8 mouse cellular contexts compared by ENCODE assay signal in genomic region chr17:29048748-29049507, GRCm38 (mm10). TPM values are rescaled to one million over a fixed set of nuclear protein-coding genes. Genes with fewer than 3 reads are reported as not detected.
DNase-seq lines count a peak whose midpoint lies in the region; ATAC-seq and TF ChIP-seq lines count a peak whose summit lies in the region.

No protein-coding gene starts in this region.

- no peaks in the 10 kb centered on the region for H3K9me3 ChIP-seq in lung, embryonic 16.5 days (ENCODE audit: control insufficient read depth, low read length)

- 18% methylated on average over 13 of the region's 13 CpGs for WGBS in lung, embryonic 16.5 days

- peak; percentile 23; the same call in 1 of the 2 replicates for ATAC-seq in lung, embryonic 16.5 days (ENCODE audit: low read depth)

- peak; percentile 71 for DNase-seq in ES-CJ7 (ENCODE audit: low read depth, low spot score)
- DNase-seq in c-Kit-negative CD71-positive TER-119-positive erythroid progenitor cells, embryonic 14.5 days (ENCODE audit: low read depth, low spot score) = peak; percentile 47
- DNase-seq in fibroblast of lung, adult 2 months (ENCODE audit: low read depth) = peak; percentile 58
- peak; percentile 66 for DNase-seq in heart, postnatal 25 days (ENCODE audit: low spot score)
- DNase-seq in layer of hippocampus, adult 2 months (ENCODE audit: low spot score in 2 of 2) = peak; percentile 83 to 91
- peak; percentile 89 for DNase-seq in ovary, postnatal 14 days (ENCODE audit: low spot score)
- peak; percentile 87 for DNase-seq in thymus, postnatal 25 days

- peaks cover 15% of the 10 kb centered on the region for H3K4me1 ChIP-seq in lung, embryonic 16.5 days (replicated peaks; ENCODE audit: control insufficient read depth, insufficient read depth, low read length)

- no peak overlapping the region for H3K9ac ChIP-seq in lung, embryonic 16.5 days (ENCODE audit: low read length)

- no peaks in the 10 kb centered on the region for H3K27me3 ChIP-seq in lung, embryonic 16.5 days (ENCODE audit: control insufficient read depth, insufficient read depth, low read depth, low read length)

- H3K4me3 ChIP-seq in layer of hippocampus, adult 2 months = no peak overlapping the region
- no peak overlapping the region for H3K4me3 ChIP-seq in lung, embryonic 16.5 days (ENCODE audit: low read length)

- 0 out of 2 replicates have a peak overlapping the region, but pooled peaks have one; percentile 32 for H3K27ac ChIP-seq in layer of hippocampus, adult 2 months
- no peak overlapping the region for H3K27ac ChIP-seq in lung, embryonic 16.5 days (ENCODE audit: low read length)

- H3K36me3 ChIP-seq in lung, embryonic 16.5 days (ENCODE audit: control insufficient read depth, insufficient read depth, low read length) = peaks cover 30% of the 10 kb centered on the region

- TF ChIP-seq CTCF in layer of hippocampus, adult 2 months (conservative IDR thresholded peaks at IDR 0.05) = peak; percentile 88

- no peak overlapping the region for H3K4me2 ChIP-seq in lung, embryonic 16.5 days (ENCODE audit: low read depth, low read length)

- intact Hi-C loops in heart, postnatal 25 days (cut with DNase I) = loop anchor here (1.0 to 2.0 kb wide), 3 partner anchors 46 to 198 kb away; no protein-coding TSS in a partner anchor

RNA-seq across cellular contexts. Expression of gene Srsf3, which starts 16.5 kb away (rescaled TPM):
- total RNA-seq in heart, postnatal 25 days (2021) = 10 to 100 TPM; 68.9 to 75.4 TPM
- total RNA-seq in layer of hippocampus, adult 2 months (2021) = 100 to 1,000 TPM; 125 to 130 TPM
- 563 and 593 TPM in 2 replicates for polyA plus RNA-seq in lung, embryonic 16.5 days (2015; fragmentation: Nextera tagmentation; extraction: Ambion mirVana)

RNA-seq across cellular contexts. Expression of gene Stk38, which starts 41.1 kb away (rescaled TPM):
- 10 to 100 TPM; 32.8 to 38.2 TPM for total RNA-seq in heart, postnatal 25 days (2021)
- total RNA-seq in layer of hippocampus, adult 2 months (2021) = 10 to 100 TPM; 50.4 to 65.6 TPM
- polyA plus RNA-seq in lung, embryonic 16.5 days (2015; fragmentation: Nextera tagmentation; extraction: Ambion mirVana) = 103 and 113 TPM in 2 replicates

RNA-seq across cellular contexts. Expression of gene Cdkn1a, which starts 41.8 kb away (rescaled TPM):
- total RNA-seq in heart, postnatal 25 days (2021) = 100 to 1,000 TPM in 1 of 2 experiments, 10 to 100 TPM in 1; 30.1 to 102 TPM
- total RNA-seq in layer of hippocampus, adult 2 months (2021) = 10 to 100 TPM in 1 of 2 experiments, 1 to 10 TPM in 1; 8.2 to 14.5 TPM
- polyA plus RNA-seq in lung, embryonic 16.5 days (2015; fragmentation: Nextera tagmentation; extraction: Ambion mirVana) = 41.3 and 43.7 TPM in 2 replicates
